Mouse (Mus musculus): ENCODE data around the gene Ino80b. TPM values are rescaled to one million over a fixed set of nuclear protein-coding genes. Genes with fewer than 3 reads are reported as not detected.

Ino80b gene
- 33.8 TPM for total RNA-seq (2023)

DNA sequence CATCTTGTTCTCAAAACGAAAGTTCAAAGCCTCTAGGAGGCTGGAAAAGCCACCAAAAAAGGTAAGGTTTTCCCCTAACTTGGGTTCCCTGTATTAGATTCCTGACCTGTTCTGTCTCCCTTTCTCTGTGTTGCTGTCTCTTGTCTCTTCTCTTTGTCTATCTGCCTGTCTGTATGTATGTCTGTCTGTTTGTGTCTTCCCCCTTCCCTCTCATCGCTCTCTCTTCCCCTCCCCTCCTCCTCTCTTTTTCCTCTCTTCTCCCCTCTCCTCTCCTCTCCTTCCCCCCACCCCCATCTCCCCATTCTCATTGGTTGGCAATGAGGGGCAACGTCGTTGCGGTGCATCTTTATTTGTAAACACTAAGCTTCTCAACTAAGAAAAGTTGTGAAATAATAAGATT is at the start of gene Ino80b:
Ino80b (minus strand) TSS at position 101 of the 400 bp plus-strand sequence.

DNA sequence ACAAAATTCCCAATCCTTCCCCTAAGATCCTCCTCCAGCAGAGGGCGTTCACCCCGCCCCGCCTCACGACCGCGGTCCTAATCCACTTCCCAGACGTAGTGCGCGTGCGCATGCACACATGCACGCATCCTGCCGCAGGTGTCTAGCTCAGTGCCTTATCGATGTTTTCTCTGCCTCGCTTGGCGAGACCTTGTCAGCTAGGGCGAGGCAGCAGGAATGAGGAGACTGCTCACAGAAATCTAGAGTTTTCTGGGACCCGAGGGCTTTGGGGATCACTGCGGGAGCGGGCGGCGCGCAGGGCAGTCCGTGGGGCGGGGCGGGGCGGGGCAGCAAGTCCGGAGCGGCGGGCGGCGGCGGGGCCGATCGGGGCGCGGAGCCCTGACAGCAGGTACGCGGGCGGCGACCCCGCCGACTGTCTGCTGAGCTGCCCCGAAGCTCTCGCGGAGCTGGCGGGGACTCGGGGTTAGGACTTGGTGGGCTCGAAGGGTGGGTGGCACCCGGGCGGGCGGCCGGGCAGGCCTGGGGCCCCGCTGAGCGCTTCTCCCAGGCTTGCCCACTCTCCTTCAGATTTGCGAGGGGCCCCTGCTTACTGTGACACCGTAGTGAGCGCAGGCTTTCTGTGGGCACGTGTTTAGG is 40.5 kb upstream of the Ino80b start, which contains the start of gene Dctn1:
Dctn1 (plus strand) TSS at position 314 of the 636 bp plus-strand sequence.

GRCm38 (mm10) chr6:83156259-83156684 is 31.0 kb upstream of the Ino80b start, which contains the start of the genes Wdr54 and 1700003E16Rik:
TSS of gene Wdr54 (minus strand) at chr6:83156397.
TSS of gene 1700003E16Rik (plus strand) at chr6:83156404.

DNA sequence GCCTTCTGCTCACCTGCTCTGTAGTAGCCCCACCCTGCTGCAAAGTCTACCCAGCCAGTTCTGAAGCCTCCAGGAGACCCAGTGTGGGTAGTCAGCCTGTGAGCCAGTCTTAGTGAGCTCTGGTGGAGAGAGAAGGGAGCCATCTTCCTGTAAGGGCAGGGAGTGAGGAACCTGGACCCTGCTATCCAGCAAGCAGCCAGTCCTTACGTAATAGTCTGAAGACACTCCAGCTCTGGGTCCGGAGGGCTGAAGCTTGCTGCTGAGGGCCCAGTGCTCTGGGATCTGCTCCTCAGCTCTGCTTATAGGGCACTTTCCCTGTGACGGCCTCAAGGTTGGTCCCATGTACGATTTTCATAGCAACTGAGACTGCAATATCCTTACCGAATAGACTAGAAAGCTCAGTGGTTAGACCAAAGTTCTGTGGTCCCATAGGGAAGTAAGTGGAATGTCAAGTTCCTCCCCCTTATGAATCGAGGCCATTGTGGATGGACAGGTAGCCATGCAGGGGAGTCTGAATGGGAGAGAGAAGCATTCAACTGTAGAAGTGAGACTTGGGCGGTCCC is 9.8 kb upstream of the Ino80b start, which contains the start of gene Rtkn:
Rtkn (plus strand) TSS at position 513 of the 563 bp plus-strand sequence.

DNA sequence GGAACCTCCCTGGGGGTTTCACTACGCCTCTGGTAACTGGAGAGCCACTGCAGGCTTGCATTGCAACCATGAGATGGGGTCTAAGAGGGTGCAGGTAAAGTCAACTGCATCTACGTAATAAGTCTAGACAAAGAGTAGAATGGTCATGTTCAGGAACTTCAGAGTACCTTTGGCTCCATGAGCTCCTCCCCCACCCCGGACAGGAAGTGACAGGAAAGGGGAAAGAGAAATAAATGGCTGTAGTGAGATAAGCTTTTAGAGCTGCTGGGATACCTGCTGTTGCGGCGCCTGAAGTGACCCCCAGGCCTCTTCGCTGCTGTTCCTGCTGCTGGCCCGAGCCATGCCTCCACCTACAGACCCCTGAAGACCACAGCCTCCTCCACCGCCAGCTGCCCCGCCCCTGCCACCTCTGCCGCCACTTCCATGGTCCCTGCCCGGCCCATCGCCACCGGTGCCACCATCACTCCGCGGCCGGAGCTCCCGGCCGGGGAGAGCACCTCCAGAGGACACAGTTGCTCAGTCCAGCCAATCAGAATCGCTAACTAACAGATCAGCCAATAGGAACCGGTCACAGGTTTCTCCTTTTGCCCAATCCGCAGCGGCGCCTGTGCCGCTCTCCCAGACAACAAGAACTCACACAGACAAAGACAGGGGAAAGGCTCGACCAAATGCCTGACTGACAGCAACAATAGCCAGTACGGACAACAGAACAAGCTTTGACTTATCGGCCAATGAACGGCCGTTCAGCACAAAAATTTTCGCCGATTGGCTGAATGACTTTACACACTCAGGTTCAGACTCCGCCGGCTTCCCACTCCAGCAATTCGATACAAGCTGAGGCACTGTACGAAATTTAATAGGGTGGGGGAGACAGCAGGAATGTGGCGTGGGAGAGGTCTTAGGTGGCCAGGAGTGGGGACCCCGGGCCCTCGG is 4.0 kb downstream of the Ino80b start, which contains the start of gene Wbp1:
Wbp1 (minus strand) TSS at position 630 of the 933 bp plus-strand sequence.

GRCm38 (mm10) chr6:83115011-83115671 is 10.1 kb downstream of the Ino80b start, which contains the start of gene Mogs:
TSS of gene Mogs (plus strand) at chr6:83115496.

GRCm38 (mm10) chr6:83108762-83109668 is 16.2 kb downstream of the Ino80b start, which contains the start of gene Mrpl53:
TSS of gene Mrpl53 (plus strand) at chr6:83109040.

GRCm38 (mm10) chr6:83101316-83101687 is 23.9 kb downstream of the Ino80b start, which contains the start of the genes Ccdc142 and Gm42688:
TSS of gene Ccdc142 (plus strand) at chr6:83101601.
TSS of gene Gm42688 (plus strand) at chr6:83101617.

DNA sequence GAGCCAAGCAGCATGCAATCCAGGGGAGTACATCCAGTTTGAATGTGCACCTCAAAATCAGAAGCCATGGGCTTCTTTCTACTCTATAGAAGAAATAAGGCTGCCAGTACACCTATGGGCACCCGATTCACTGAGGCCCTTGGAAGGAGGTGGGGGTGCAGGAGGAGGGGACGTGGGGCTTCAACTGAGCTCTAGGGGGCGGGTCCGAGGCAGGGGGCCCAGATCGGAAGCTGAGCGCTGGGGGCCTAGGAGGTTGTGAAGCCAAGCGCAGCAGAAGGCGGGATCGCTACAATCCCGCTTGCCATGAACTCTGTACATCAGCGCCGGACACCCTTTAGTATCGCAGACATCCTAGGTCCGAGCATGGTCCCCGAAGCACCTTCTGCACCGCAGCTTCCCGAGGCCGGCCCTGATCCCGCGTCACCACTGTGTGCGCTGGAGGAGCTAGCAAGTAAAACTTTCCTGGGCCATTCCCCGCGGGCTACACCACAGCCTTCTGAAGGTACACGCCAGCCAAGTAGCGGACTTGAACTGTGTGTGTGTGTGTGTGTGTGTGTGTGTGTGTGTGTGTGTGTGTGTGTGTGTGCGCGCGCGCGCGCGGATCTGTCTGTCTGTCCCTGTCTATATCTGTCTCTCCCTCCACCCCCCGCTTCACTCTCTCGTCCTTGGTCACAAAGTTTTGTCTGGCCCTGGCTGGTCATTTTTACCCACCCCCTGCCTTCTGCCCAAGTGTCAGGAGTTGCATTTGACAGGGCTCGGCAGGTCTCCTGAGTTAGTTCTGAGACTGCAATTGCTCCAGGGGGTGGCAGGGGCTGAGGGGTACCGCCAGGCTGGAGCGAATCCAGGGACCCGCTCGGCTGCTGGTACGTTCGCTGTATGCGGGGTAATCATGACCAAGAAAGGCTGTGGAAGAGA is 38.9 kb downstream of the Ino80b start, which contains the start of gene Lbx2:
Lbx2 (plus strand) TSS at position 247 of the 915 bp plus-strand sequence.

GRCm38 (mm10) chr6:83077630-83078323 is 47.5 kb downstream of the Ino80b start, which contains the start of gene Pcgf1:
TSS of gene Pcgf1 (plus strand) at chr6:83077869.

Other genes starting within 250 kb of the Ino80b start
- 31.7 TPM for gene Sema4f, start 185.7 kb downstream of the Ino80b start, total RNA-seq (2023)
- gene M1ap, start 178.5 kb downstream of the Ino80b start, total RNA-seq (2023) = not detected
- gene Dok1, start 92.0 kb downstream of the Ino80b start, total RNA-seq (2023) = 20.4 TPM
- not detected for gene Loxl3, start 91.3 kb downstream of the Ino80b start, total RNA-seq (2023)
- gene Aup1, start 70.9 kb downstream of the Ino80b start, total RNA-seq (2023) = 325 TPM
- 27.9 TPM for gene Htra2, start 70.2 kb downstream of the Ino80b start, total RNA-seq (2023)
- gene Dqx1, start 67.6 kb downstream of the Ino80b start, total RNA-seq (2023) = 15.2 TPM
- not detected for gene Tlx2, start 55.1 kb downstream of the Ino80b start, total RNA-seq (2023)
- 32.1 TPM for gene Pcgf1, start 47.6 kb downstream of the Ino80b start, total RNA-seq (2023)
- gene Lbx2, start 39.1 kb downstream of the Ino80b start, total RNA-seq (2023) = not detected
- 16.0 TPM for gene Ccdc142, start 23.8 kb downstream of the Ino80b start, total RNA-seq (2023)
- gene Gm42688, start 23.8 kb downstream of the Ino80b start, total RNA-seq (2023) = 9.5 TPM
- gene Mrpl53, start 16.4 kb downstream of the Ino80b start, total RNA-seq (2023) = 28.5 TPM
- gene Mogs, start 9.9 kb downstream of the Ino80b start, total RNA-seq (2023) = 33.9 TPM
- gene Wbp1, start 3.9 kb downstream of the Ino80b start, total RNA-seq (2023) = 42.7 TPM
- gene Rtkn, start 10.0 kb upstream of the Ino80b start, total RNA-seq (2023) = not detected
- gene Wdr54, start 31.0 kb upstream of the Ino80b start, total RNA-seq (2023) = not detected
- not detected for gene 1700003E16Rik, start 31.0 kb upstream of the Ino80b start, total RNA-seq (2023)
- 103 TPM for gene Dctn1, start 40.5 kb upstream of the Ino80b start, total RNA-seq (2023)
- not detected for gene Slc4a5, start 94.4 kb upstream of the Ino80b start, total RNA-seq (2023)
- gene Mthfd2, start 200.5 kb upstream of the Ino80b start, total RNA-seq (2023) = 26.2 TPM
- 102 TPM for gene Mob1a, start 200.6 kb upstream of the Ino80b start, total RNA-seq (2023)
- gene Bola3, start 223.7 kb upstream of the Ino80b start, total RNA-seq (2023) = 30.7 TPM

Data from CD8-positive naive resting alpha-beta T cell, adult 57 days (primary cell).